Mouse (Mus musculus): ENCODE results near the gene Racgap1. TPM values are rescaled to one million over a fixed set of nuclear protein-coding genes. Genes with fewer than 3 reads are reported as not detected.

The Racgap1 gene
- 22.3 TPM for polyA plus RNA-seq (2017; shearing (Covaris generic))

GRCm38 (mm10) chr15:99651163-99651872 lies at the start of gene Racgap1:
TSS of gene Racgap1 (minus strand) at chr15:99651656.

GRCm38 (mm10) chr15:99670154-99670821 lies 18.8 kb upstream of the Racgap1 start, which contains the start of gene Asic1:
TSS of gene Asic1 (plus strand) at chr15:99670368.

GRCm38 (mm10) chr15:99600986-99601822 lies 50.3 kb downstream of the Racgap1 start, which contains the start of gene Aqp6:
TSS of gene Aqp6 (plus strand) at chr15:99601400.

GRCm38 (mm10) chr15:99590429-99591084 lies 60.9 kb downstream of the Racgap1 start, which contains the start of gene Aqp5:
TSS of gene Aqp5 (plus strand) at chr15:99590782.

GRCm38 (mm10) chr15:99578802-99579485 lies 72.5 kb downstream of the Racgap1 start, which contains the start of gene Aqp2:
TSS of gene Aqp2 (plus strand) at chr15:99579055.

Other genes with a start within 250 kb of the Racgap1 start
- 17.8 TPM for gene Nckap5l, start 193.9 kb downstream of the Racgap1 start, polyA plus RNA-seq (2017; shearing (Covaris generic))
- gene Bcdin3d, start 176.9 kb downstream of the Racgap1 start, polyA plus RNA-seq (2017; shearing (Covaris generic)): 35.6 TPM
- 0.16 TPM for gene Faim2, start 123.5 kb downstream of the Racgap1 start, polyA plus RNA-seq (2017; shearing (Covaris generic))
- gene Aqp2, start 72.6 kb downstream of the Racgap1 start, polyA plus RNA-seq (2017; shearing (Covaris generic)): not detected
- not detected for gene Aqp5, start 60.9 kb downstream of the Racgap1 start, polyA plus RNA-seq (2017; shearing (Covaris generic))
- gene Aqp6, start 50.3 kb downstream of the Racgap1 start, polyA plus RNA-seq (2017; shearing (Covaris generic)): not detected
- gene Asic1, start 18.7 kb upstream of the Racgap1 start, polyA plus RNA-seq (2017; shearing (Covaris generic)): 0.10 TPM
- 12.0 TPM for gene Smarcd1, start 50.5 kb upstream of the Racgap1 start, polyA plus RNA-seq (2017; shearing (Covaris generic))
- gene Gm17349, start 53.8 kb upstream of the Racgap1 start, polyA plus RNA-seq (2017; shearing (Covaris generic)): not detected
- gene Gpd1, start 65.9 kb upstream of the Racgap1 start, polyA plus RNA-seq (2017; shearing (Covaris generic)): 0.16 TPM
- gene Cox14, start 74.0 kb upstream of the Racgap1 start, polyA plus RNA-seq (2017; shearing (Covaris generic)): 197 TPM
- 68.0 TPM for gene Cers5, start 121.2 kb upstream of the Racgap1 start, polyA plus RNA-seq (2017; shearing (Covaris generic))
- 4.9 TPM for gene Lima1, start 223.8 kb upstream of the Racgap1 start, polyA plus RNA-seq (2017; shearing (Covaris generic))